Mouse (Mus musculus) liver, postnatal 0 days (tissue): Measurements from ENCODE around the gene Anp32b. TPM values are rescaled to one million over a fixed set of nuclear protein-coding genes. Genes with fewer than 3 reads are reported as not detected.

ENCODE experiments used
- ATAC-seq: fragments of 200-750 bp; cut with Nextera tagmentation; 2 replicates; pipeline ENCODE4 v1.8.0; 2017; ENCODE audit warnings: mild to moderate bottlenecking, moderate library complexity
- DNase-seq: peaks from one replicate; pipeline ENCODE4 v3.0.0-alpha.2; 2016
- H3K27ac ChIP-seq: fragments of 300-500 bp; sonication (generic); 2 replicates; pipeline ENCODE4 v1.5.1; 2014; ENCODE audit warnings: antibody characterized with exemption, moderate library complexity, mild to moderate bottlenecking, low read depth
- H3K27me3 ChIP-seq: fragments of 300-500 bp; sonication (generic); 2 replicates; pipeline ENCODE4 v1.6.1; 2014; ENCODE audit warnings: low read length, control low read depth, mixed read lengths; ENCODE audit not compliant: insufficient read depth
- H3K36me3 ChIP-seq: fragments of 300-500 bp; sonication (generic); replicated peaks from 2 replicates; pipeline ENCODE4 v1.6.1; 2014; ENCODE audit warnings: mild to moderate bottlenecking, control low read depth, low read length, moderate library complexity, mixed read lengths; ENCODE audit not compliant: insufficient read depth
- H3K4me1 ChIP-seq: fragments of 300-500 bp; sonication (generic); 2 replicates; pipeline ENCODE4 v1.6.1; 2014; ENCODE audit warnings: antibody characterized with exemption, mild to moderate bottlenecking, control low read depth; ENCODE audit not compliant: insufficient read depth
- H3K4me2 ChIP-seq: fragments of 300-500 bp; sonication (generic); 2 replicates; pipeline ENCODE4 v1.6.1; 2014; ENCODE audit warnings: low read depth, mild to moderate bottlenecking, low read length, moderate library complexity, mixed read lengths
- H3K4me3 ChIP-seq: fragments of 300-500 bp; sonication (generic); 2 replicates; pipeline ENCODE4 v1.5.1; 2014; ENCODE audit warnings: low read depth, low read length
- H3K9ac ChIP-seq: fragments of 300-500 bp; sonication (generic); replicated peaks from 2 replicates; pipeline ENCODE4 v1.6.1; 2014; ENCODE audit warnings: mild to moderate bottlenecking, moderate library complexity
- H3K9me3 ChIP-seq: fragments of 300-500 bp; sonication (generic); 2 replicates; pipeline ENCODE4 v1.6.1; 2016; ENCODE audit warnings: mild to moderate bottlenecking, control low read depth, low read length, mixed read lengths
- CTCF ChIP-seq: sonication (generic); IDR thresholded peaks from 2 replicates; pipeline ENCODE4 v1.5.1; 2016; ENCODE audit warnings: antibody characterized with exemption, low read depth
- EP300 ChIP-seq: IDR thresholded peaks from 2 replicates; pipeline ENCODE4 v1.6.1; 2016; ENCODE audit warnings: antibody characterized with exemption, low read depth, mild to moderate bottlenecking
- WGBS: fragments of 180-500 bp; shearing (Covaris S2); extraction: QIAGEN DNeasy Blood & Tissue Kit; methylation state at CpG from one replicate; pipeline ENCODE4 v1.1.7; 2014; ENCODE audit not compliant: insufficient replicate concordance; 5-methylcytosine and 5-hydroxymethylcytosine counted together
- polyA plus RNA-seq: library from polyadenylated mRNA; unstranded; fragments of >200 nt; fragmentation: Nextera tagmentation; extraction: Ambion mirVana; gene quantifications from 2 replicates; pipeline ENCODE4 v1.2.1, GENCODE M21; 2015

The Anp32b gene
- polyA plus RNA-seq, 1 experiment from 2014 or later: 188 TPM

DNA sequence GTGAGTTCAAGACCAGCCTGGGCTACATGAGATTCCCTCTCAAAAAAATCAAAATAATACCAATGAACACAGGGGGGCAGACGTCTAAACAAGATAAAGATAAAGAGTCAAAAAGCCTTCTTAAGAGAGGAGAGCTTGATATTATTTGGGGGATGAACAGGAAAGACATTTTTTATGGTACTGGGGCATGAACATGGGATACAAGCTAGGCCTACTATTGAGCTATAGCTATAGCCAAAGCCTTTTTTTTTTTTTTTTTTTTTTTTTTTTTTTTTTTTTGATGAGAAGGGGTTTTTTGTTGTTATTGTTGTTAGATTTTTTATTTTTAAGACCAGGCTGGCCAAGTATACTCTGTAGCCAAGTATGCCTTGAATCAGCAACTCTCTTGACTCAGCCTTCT, 38.6 kb upstream of the Anp32b start:
- no peaks in the 10 kb centered on the region for H3K9me3 ChIP-seq
- H3K4me2 ChIP-seq: no peak overlapping the region; the same call in 1 of the 2 replicates
- no peaks in the 10 kb centered on the region for H3K27me3 ChIP-seq
- WGBS: 23% methylated on average over 1 of the region's 1 CpGs
- H3K36me3 ChIP-seq: no peaks in the 10 kb centered on the region
- ATAC-seq: no peak
- H3K4me3 ChIP-seq: no peak overlapping the region
- H3K4me1 ChIP-seq: peaks cover 41% of the 10 kb centered on the region
- H3K27ac ChIP-seq: peak overlapping the region; percentile 95
- 0 out of 2 replicates have a peak, but pooled peaks have one; percentile 12 for TF ChIP-seq EP300
- TF ChIP-seq CTCF: peak; percentile 28; the same call in 1 of the 2 replicates
- DNase-seq: no peak
- no peak overlapping the region for H3K9ac ChIP-seq

DNA sequence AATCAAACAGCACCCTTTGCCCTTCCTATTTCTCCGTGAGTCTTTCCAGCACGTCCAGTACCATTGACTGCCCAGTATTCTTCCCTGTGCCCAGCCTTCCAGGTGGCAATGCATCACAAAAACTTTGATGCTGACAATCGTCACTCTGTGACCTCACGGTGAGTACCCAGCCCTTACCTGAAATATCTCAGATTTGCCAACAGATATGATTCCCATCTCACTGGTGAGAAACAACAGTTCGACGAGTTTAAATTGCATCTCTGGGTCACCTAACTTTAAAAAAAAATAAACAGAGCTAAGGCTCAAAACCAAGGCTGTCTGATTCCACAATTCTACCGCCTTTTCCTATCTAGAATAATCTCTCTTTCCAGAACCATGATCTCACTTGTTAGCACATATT, 37.3 kb upstream of the Anp32b start, which contains the start of gene Hemgn:
TSS of gene Hemgn (minus strand) at position 101 of the 400 bp plus-strand sequence.
- H3K4me3 ChIP-seq: no peak within 1 kb of the TSS
- H3K4me1 ChIP-seq: peaks cover 36% of the 10 kb centered on the region
- DNase-seq (no peak), ATAC-seq (no peak)
- no peak within 1 kb of the TSS for H3K9ac ChIP-seq
- H3K36me3 ChIP-seq: no peaks in the 10 kb centered on the region
- no peaks in the 10 kb centered on the region for H3K9me3 ChIP-seq
- 75% methylated on average over 7 of the region's 7 CpGs for WGBS
- H3K27me3 ChIP-seq: no peaks in the 10 kb centered on the region
- H3K27ac ChIP-seq: peak within 1 kb of the TSS; percentile 95; the same call in 1 of the 2 replicates
- TF ChIP-seq EP300: no peak
- no peak for TF ChIP-seq CTCF
- no peak within 1 kb of the TSS for H3K4me2 ChIP-seq

DNA sequence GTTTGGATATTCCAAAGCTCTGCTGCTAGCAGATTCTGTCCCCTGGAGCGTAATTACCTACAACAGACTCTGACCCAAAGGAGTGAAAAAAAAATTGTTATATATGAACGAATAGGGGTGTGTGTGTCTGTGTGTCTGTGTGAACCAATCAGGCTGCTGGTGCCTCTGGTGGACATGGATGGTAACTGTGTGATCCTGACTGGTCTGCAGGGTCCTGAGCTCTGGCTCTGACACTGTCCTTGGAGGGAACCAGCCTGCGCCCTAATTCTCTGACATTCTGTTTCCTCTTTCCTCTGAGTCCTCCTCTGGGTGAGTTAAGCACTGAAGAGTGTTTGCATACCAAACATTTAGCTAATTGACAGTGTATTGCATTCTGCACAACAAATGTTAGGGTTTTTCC, 33.2 kb upstream of the Anp32b start:
- Histone ChIP-seq H3K36me3 (no peaks in the 10 kb centered on the region), H3K9ac (no peak overlapping the region), H3K4me1 (peaks cover 8% of the 10 kb centered on the region; the same call in 1 of the 2 replicates), H3K27me3 (no peaks in the 10 kb centered on the region), H3K4me3 (no peak overlapping the region), H3K9me3 (no peaks in the 10 kb centered on the region), H3K4me2 (no peak overlapping the region), H3K27ac (no peak overlapping the region)
- WGBS: 40% methylated on average over 3 of the region's 3 CpGs
- peak; percentile 29 for DNase-seq
- TF ChIP-seq EP300 (no peak), CTCF (peak; percentile 73)
- peak; percentile 72; the same call in 1 of the 2 replicates for ATAC-seq

DNA sequence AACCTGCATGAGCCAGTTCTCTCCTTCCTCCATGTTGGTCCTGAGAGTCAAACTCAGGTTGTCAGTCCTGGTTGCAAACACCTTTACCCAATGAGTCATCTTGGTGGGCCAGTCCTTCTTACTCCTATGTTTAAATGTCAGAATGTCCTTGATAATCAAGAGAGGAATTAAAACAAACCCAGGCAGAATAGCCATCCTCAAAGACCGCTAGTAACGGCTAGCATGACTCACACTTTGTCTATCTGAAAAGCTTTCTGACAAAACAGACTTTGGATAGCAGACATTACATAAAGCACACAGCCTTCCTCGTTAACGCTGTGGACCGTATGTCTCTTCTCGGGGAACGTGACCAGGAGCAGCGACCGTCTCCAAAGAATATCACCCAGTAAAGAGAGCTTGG, 31.9 kb upstream of the Anp32b start:
- no peak overlapping the region for H3K27ac ChIP-seq
- ATAC-seq (no peak), DNase-seq (no peak)
- H3K4me2 ChIP-seq: no peak overlapping the region
- peaks cover 8% of the 10 kb centered on the region; the same call in 1 of the 2 replicates for H3K4me1 ChIP-seq
- H3K36me3 ChIP-seq: no peaks in the 10 kb centered on the region
- no peak overlapping the region for H3K9ac ChIP-seq
- H3K9me3 ChIP-seq: no peaks in the 10 kb centered on the region
- TF ChIP-seq EP300 (no peak), CTCF (no peak)
- 84% methylated on average over 9 of the region's 9 CpGs for WGBS
- H3K27me3 ChIP-seq: no peaks in the 10 kb centered on the region
- H3K4me3 ChIP-seq: no peak overlapping the region

DNA sequence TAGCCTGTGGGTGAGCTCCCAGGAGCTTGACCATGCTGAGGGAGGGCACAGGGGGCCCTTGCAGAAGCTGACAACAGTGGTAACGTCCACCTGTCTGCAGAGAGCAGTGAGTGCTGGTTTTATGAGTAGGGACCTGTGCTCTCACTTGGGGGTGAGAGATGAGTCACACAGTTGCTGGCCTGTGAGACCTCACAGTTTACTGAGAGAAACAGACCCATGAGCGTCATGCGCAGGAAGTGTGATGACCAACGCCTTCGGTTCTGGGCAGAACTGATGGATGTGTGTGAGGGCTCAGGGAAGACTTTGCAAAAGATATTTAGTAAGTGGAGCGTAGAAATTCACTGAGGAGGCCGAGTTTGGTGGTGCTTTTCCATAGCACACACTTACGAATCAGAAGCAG, 28.1 kb upstream of the Anp32b start:
- Histone ChIP-seq H3K27me3 (no peaks in the 10 kb centered on the region), H3K4me3 (no peak overlapping the region), H3K4me2 (no peak overlapping the region), H3K27ac (no peak overlapping the region), H3K9ac (no peak overlapping the region), H3K9me3 (no peaks in the 10 kb centered on the region; the same call in 1 of the 2 replicates), H3K4me1 (0 out of 2 replicates have a peak, but pooled peaks cover under 1% of the 10 kb centered on the region), H3K36me3 (no peaks in the 10 kb centered on the region)
- no peak for TF ChIP-seq CTCF
- no peak for TF ChIP-seq EP300
- 74% methylated on average over 8 of the region's 8 CpGs for WGBS
- DNase-seq: no peak
- no peak for ATAC-seq

DNA sequence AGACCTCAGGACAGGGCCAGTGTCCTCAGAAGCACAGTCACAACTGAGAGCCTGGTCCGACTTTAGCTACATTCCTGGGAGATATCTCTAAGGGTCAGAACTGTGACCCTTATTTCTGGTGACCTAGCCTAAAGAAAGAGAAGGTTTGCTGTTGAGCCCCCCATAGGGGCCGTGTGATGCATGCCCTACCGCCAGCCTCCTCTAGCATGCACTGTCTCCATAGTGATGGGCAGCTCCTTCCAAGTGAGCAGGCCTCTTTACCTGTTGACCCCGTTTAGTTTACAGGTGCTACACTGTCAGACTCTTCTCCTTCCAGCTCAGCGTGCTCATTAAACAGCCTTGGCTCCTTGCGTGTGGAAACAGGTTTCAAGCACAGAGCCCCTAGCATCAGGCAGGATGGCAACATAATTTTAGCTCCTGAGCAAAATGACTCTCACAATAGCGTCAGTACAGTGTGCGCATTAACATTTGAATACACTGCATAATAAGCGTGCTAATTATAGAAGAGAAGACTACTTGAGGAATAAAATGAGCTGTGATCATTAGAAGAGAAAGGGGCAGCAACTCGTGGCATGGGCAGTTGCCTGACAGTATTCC, 21.7 kb upstream of the Anp32b start:
- H3K9me3 ChIP-seq: no peaks in the 10 kb centered on the region; the same call in 1 of the 2 replicates
- 74% methylated on average over 10 of the region's 10 CpGs for WGBS
- no peak overlapping the region for H3K4me3 ChIP-seq
- no peak overlapping the region for H3K27ac ChIP-seq
- ATAC-seq (no peak), DNase-seq (no peak)
- TF ChIP-seq EP300: no peak
- no peak for TF ChIP-seq CTCF
- no peak overlapping the region for H3K4me2 ChIP-seq
- peaks cover 17% of the 10 kb centered on the region for H3K4me1 ChIP-seq
- H3K27me3 ChIP-seq: no peaks in the 10 kb centered on the region
- no peaks in the 10 kb centered on the region for H3K36me3 ChIP-seq
- H3K9ac ChIP-seq: no peak overlapping the region
